Mouse (Mus musculus) right cerebral cortex, postnatal 36 days (tissue): ENCODE measurements around the gene Zfp618.

Experiments
- DNase-seq, 2 experiments: peaks; one replicate each; pipeline ENCODE4 v3.0.0; 2022; ENCODE audit warnings: low spot score in 2 of 2, mixed read lengths in 1 of 2

Zfp618 gene

GRCm38 (mm10) chr4:62965497-62966302 is at the start of gene Zfp618:
TSS of gene Zfp618 (plus strand) at chr4:62965573.
- no peak for DNase-seq

GRCm38 (mm10) chr4:62917056-62917455 is 48.3 kb upstream of the Zfp618 start:
- DNase-seq, result no peak

GRCm38 (mm10) chr4:62933798-62934197 is 31.6 kb upstream of the Zfp618 start:
- no peak for DNase-seq

GRCm38 (mm10) chr4:62935589-62936218 is 29.7 kb upstream of the Zfp618 start:
- DNase-seq, result no peak

GRCm38 (mm10) chr4:62941961-62942892 is 23.1 kb upstream of the Zfp618 start:
- DNase-seq, result no peak

DNA sequence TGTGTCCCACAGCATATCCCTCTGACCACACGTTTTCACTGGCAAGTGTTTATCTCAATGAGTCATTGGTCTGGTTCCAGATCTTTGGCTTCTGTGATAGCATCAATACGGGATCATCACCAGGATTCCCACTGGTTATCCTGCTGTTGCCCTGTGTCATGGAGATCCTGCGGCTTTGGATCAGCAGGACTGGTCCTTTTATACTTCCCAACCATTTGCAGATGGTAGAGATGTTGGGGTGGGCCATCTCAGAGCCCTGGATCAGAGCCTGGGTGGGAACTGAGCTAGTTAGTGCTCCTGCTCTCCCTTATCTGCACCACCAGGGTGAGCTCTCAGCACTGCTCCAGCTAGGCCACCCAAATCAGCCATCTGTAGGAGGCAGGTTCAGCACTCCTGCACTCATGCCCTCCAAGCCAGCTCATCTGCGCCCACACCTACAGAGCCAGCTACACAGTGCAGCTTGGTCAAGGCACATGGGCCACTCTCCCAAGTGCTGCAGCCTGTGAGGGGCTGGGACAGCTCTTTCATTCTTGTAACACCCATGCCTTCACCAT is 21.0 kb upstream of the Zfp618 start:
- DNase-seq, result no peak

- no peak for DNase-seq
Measured at GRCm38 (mm10) chr4:62963806-62964205, 1.6 kb upstream of the Zfp618 start.

DNA sequence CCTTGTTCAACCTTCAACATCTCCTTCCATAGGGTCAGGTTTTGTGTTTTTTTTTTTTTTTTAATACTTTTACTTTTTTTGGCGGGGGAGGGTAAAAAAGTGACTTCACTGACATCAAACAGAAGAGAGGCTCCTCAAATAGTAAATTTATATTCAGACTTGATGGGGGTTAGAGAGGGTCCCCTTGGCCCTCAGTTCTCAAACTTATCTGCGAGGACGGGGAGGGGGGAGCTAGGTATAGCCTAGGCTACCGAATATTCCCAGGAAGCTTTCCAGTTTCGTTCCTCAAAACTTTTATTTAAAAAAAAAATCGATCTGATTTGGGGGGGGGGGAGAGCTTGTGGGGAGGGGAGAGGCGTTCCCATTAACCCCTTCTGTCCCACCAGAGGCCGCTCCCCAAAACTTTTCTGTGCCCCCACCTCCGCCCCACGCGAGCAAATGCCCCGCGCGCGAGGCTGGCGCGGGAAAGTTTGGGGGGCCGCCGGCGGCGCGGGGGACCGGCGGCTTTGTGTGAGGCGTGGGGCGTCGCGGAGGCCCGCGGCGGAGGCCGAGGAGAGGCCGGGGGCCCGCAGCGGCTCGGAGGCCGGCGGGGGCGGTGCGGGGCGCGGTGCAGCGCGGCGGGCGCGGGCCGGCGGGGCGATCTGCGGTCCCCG is 403 bp upstream of the Zfp618 start:
- DNase-seq, result no peak

DNA sequence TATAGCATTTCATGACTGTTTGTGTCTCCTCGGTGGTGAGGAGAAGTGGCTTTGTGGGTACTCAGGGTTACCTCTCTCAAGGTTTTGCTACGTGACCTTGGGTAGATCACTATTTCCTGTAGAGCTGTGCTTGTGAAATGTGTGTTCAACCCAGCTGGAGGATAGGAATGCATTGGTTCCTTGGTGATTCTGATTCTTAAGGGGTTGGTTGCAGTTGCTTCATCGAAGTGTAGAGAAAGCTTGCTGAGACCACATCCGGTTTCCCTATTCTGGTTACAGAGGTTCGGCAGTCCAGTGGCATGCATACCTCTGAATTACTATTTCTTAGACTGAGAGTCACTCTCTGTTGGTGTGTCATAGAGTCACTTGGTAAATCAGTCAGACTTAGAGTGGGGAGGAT is 4.2 kb downstream of the Zfp618 start:
- DNase-seq, result no peak

GRCm38 (mm10) chr4:62971991-62972390 is 6.6 kb downstream of the Zfp618 start:
- DNase-seq, result no peak

DNA sequence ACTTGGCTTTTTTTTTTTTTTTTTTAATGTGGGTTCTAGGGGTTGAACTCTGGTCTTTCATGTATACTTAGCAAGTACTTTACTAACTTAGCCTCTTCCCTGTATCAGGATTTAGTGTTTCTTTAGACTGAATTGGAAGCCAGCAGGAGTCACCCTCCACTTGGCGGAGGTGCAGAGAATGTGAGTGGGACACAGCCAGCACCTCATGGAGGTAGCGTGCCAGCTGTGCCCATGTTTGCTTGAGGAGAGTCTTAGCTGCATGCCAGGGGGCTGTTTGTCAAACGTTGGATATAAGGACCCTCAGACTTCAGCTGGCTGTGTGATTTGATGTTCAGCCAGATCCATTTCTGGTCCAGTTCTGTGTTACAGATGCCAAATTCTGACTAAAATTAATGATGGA is 7.7 kb downstream of the Zfp618 start:
- DNase-seq, result no peak

GRCm38 (mm10) chr4:62974901-62975300 is 9.5 kb downstream of the Zfp618 start:
- DNase-seq, result no peak

DNA sequence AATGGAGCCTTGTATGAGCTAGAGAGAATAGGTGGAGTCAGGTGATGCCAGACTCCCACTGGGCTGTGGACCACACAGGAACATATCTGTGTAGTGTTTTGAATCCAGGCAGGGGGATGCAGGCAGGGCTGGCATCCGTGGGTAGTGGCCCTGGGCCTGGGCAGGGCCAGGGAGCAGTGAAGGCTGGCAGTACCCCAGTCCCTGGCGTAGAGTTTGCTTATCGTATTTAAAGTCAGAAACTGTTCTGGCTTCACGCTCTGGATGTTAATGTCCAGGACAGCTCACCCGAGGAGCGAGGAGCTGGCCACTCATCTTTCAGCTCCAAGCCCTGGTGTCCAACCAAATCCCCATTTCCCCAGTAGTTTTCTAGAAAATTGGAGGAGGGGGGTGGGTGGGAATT is 10.2 kb downstream of the Zfp618 start:
- no peak for DNase-seq

- no peak for DNase-seq
Measured at GRCm38 (mm10) chr4:62977454-62977853, 12.1 kb downstream of the Zfp618 start.

DNA sequence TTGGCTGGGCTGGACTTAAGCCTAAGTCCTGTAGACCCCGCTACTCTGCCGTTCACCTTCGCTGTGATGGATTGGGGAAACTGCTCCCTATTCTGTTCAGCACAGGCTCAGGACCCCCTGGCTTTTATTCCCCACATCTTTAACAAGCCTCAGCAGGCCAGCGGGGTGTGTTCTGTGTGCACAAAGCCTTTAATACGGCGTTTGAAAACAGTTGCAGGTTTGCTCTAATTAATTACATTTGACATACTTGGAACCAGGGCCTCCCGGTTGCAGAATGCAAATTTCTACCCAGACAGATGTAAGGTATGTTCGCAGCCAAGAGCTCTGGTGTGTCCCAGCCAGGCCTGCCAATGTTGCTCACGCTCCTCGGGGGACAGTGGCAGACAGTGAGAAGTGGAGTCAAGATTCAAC is 13.1 kb downstream of the Zfp618 start:
- DNase-seq, result no peak

DNA sequence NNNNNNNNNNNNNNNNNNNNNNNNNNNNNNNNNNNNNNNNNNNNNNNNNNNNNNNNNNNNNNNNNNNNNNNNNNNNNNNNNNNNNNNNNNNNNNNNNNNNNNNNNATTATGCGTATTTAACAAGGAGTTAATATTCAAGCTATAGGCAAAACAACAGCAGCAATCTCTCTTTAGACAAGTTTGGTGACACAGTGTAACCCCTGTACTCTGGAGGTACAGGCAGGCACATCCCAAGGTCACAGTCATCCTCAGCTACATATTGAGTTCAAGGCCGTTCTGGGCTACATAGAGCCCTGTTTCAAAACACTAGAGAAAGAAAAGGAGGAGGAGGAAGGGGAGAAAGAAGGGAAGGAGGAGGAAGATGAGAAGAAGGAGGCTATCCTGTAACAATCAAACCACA is 16.2 kb downstream of the Zfp618 start:
- DNase-seq, result no peak

DNA sequence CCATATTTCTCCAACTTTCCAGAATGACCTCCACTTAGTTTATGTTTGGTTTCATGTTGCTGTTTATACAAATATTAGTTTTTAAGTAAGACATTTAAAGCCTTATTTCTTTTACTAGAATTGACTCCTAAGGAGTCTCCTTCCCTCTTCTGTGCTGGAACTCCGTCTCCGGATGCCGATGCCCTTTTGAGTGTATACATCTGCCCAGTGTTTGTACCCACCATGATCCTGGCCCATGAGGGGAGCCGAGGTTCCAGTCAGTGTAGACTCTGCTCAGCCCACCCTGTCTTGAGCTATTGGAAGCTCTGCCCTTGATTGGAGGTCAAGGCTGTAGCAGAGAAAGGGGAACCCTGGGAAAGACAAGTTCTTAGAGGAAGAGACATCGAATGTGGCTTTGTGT is 18.2 kb downstream of the Zfp618 start:
- no peak for DNase-seq

- DNase-seq, result no peak
Measured at GRCm38 (mm10) chr4:62991336-62991735, 26.0 kb downstream of the Zfp618 start.

GRCm38 (mm10) chr4:62993190-62993589 is 27.8 kb downstream of the Zfp618 start:
- no peak for DNase-seq

DNA sequence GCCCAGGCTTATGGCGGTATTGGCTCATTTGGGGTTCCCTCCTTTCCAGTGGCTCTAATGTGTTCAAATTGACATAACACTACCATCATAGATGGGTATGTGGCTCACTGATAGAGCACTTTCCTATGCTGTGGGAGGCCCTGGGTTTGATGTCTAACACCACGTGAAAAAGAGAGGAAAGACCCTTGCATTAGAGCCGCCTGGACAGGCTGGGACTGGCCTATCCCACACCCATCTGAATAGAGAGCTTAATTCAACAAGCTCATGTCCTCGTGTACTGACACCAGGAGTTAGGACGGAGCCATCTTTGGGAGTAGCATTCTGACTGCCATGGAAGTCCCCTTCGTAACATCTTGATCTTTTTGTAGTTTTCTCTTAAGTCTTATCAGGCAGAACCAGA is 32.2 kb downstream of the Zfp618 start:
- DNase-seq, result no peak

- no peak for DNase-seq
Measured at GRCm38 (mm10) chr4:62998431-62998835, 33.1 kb downstream of the Zfp618 start.
